Mouse (Mus musculus) cerebellum, postnatal 14 days (tissue): Measurements from ENCODE around the gene Mast3.

ENCODE experiments used
- DNase-seq, 2 experiments: peaks; one replicate each; pipeline ENCODE4 v3.0.0; 2021; ENCODE audit warnings: mixed read lengths in 2 of 2

Gene Mast3

GRCm38 (mm10) chr8:70774740-70775139, 30.1 kb downstream of the Mast3 start:
- no peak for DNase-seq

- peak; percentile 87 to 88 for DNase-seq
Measured at GRCm38 (mm10) chr8:70773833-70774232, 31.0 kb downstream of the Mast3 start.

- DNase-seq: peak; percentile 71 to 79
Measured at GRCm38 (mm10) chr8:70773410-70773809, 31.4 kb downstream of the Mast3 start.

GRCm38 (mm10) chr8:70772890-70773289, 32.0 kb downstream of the Mast3 start:
- DNase-seq: no peak

- DNase-seq: no peak
Measured at GRCm38 (mm10) chr8:70772075-70772474, 32.8 kb downstream of the Mast3 start.

- no peak for DNase-seq
Measured at GRCm38 (mm10) chr8:70771217-70771616, 33.6 kb downstream of the Mast3 start.

- no peak for DNase-seq
Measured at GRCm38 (mm10) chr8:70770748-70771147, 34.1 kb downstream of the Mast3 start.

- DNase-seq: no peak
Measured at GRCm38 (mm10) chr8:70769858-70770257, 35.0 kb downstream of the Mast3 start.

GRCm38 (mm10) chr8:70769359-70769758, 35.5 kb downstream of the Mast3 start:
- DNase-seq: peak; percentile 97 to 99

GRCm38 (mm10) chr8:70768956-70769355, 35.9 kb downstream of the Mast3 start:
- no peak for DNase-seq

GRCm38 (mm10) chr8:70768231-70768776, 36.5 kb downstream of the Mast3 start:
- DNase-seq: peak in 1 of 2 experiments; percentile 44

- DNase-seq: no peak
Measured at GRCm38 (mm10) chr8:70767503-70767902, 37.4 kb downstream of the Mast3 start.

GRCm38 (mm10) chr8:70766571-70767440, 38.0 kb downstream of the Mast3 start:
- peak in 1 of 2 experiments; percentile 62 for DNase-seq

- DNase-seq: no peak
Measured at GRCm38 (mm10) chr8:70765838-70766570, 38.9 kb downstream of the Mast3 start.

GRCm38 (mm10) chr8:70765329-70765728, 39.5 kb downstream of the Mast3 start:
- DNase-seq: no peak

- no peak for DNase-seq
Measured at GRCm38 (mm10) chr8:70764676-70765075, 40.2 kb downstream of the Mast3 start.

- DNase-seq: no peak
Measured at GRCm38 (mm10) chr8:70764026-70764425, 40.8 kb downstream of the Mast3 start.

GRCm38 (mm10) chr8:70763354-70763753, 41.5 kb downstream of the Mast3 start:
- peak; percentile 82 to 88 for DNase-seq

GRCm38 (mm10) chr8:70762118-70762517, 42.7 kb downstream of the Mast3 start:
- no peak for DNase-seq

- peak; percentile 93 to 96 for DNase-seq
Measured at GRCm38 (mm10) chr8:70760775-70761406, 44.0 kb downstream of the Mast3 start, which contains the start of gene Mpv17l2. TSS of gene Mpv17l2 (minus strand) at chr8:70760946.

- no peak for DNase-seq
Measured at GRCm38 (mm10) chr8:70760350-70760749, 44.5 kb downstream of the Mast3 start.

GRCm38 (mm10) chr8:70758616-70759561, 46.0 kb downstream of the Mast3 start:
- peak; percentile 76 to 78 for DNase-seq
